Mouse (Mus musculus) neural tube, embryonic 14.5 days (tissue): ENCODE data around the gene Manba. TPM values are rescaled to one million over a fixed set of nuclear protein-coding genes. Genes with fewer than 3 reads are reported as not detected.

Experiments
- ATAC-seq: fragments of 200-750 bp; cut with Nextera tagmentation; 2 replicates; pipeline ENCODE4 v1.8.0; 2017; ENCODE audit warnings: low read depth, mild to moderate bottlenecking, moderate TSS enrichment, moderate library complexity
- H3K27ac ChIP-seq: fragments of 300-500 bp; sonication (generic); 2 replicates; pipeline ENCODE4 v1.5.1; 2014; ENCODE audit warnings: low read depth, mild to moderate bottlenecking, control low read depth, low read length, moderate library complexity, mixed read lengths
- H3K27me3 ChIP-seq: fragments of 300-500 bp; sonication (generic); 2 replicates; pipeline ENCODE4 v1.6.1; 2014; ENCODE audit warnings: low read length; ENCODE audit not compliant: control insufficient read depth, insufficient read depth
- H3K36me3 ChIP-seq: fragments of 300-500 bp; sonication (generic); 2 replicates; pipeline ENCODE4 v1.6.1; 2014; ENCODE audit warnings: low read length, mixed read lengths; ENCODE audit not compliant: control insufficient read depth, insufficient read depth
- H3K4me1 ChIP-seq: fragments of 300-500 bp; sonication (generic); 2 replicates; pipeline ENCODE4 v1.6.1; 2014; ENCODE audit warnings: low read length; ENCODE audit not compliant: control insufficient read depth, insufficient read depth
- H3K4me2 ChIP-seq: fragments of 300-500 bp; sonication (generic); 2 replicates; pipeline ENCODE4 v1.6.1; 2014; ENCODE audit warnings: mild to moderate bottlenecking, low read depth, low read length, control low read depth
- H3K4me3 ChIP-seq: fragments of 300-500 bp; sonication (generic); 2 replicates; pipeline ENCODE4 v1.5.1; 2014; ENCODE audit warnings: low read depth, low read length, control low read depth, mixed read lengths
- H3K9ac ChIP-seq: fragments of 300-500 bp; sonication (generic); replicated peaks from 2 replicates; pipeline ENCODE4 v1.6.1; 2014; ENCODE audit warnings: low read depth, mild to moderate bottlenecking, control low read depth, low read length, mixed read lengths
- H3K9me3 ChIP-seq: fragments of 300-500 bp; sonication (generic); 2 replicates; pipeline ENCODE4 v1.6.1; 2016; ENCODE audit warnings: low read length; ENCODE audit not compliant: control insufficient read depth
- WGBS: fragments of 180-500 bp; shearing (Covaris S2); extraction: QIAGEN DNeasy Blood & Tissue Kit; methylation state at CpG from one replicate; pipeline ENCODE4 v1.1.7; 2014; 5-methylcytosine and 5-hydroxymethylcytosine counted together
- polyA plus RNA-seq: library from polyadenylated mRNA; unstranded; fragments of >200 nt; fragmentation: Nextera tagmentation; extraction: Ambion mirVana; gene quantifications from 2 replicates; pipeline ENCODE4 v1.2.1, GENCODE M21; 2014

The Manba gene
- polyA plus RNA-seq, 1 experiment from 2014 or later: 6.5 TPM

DNA sequence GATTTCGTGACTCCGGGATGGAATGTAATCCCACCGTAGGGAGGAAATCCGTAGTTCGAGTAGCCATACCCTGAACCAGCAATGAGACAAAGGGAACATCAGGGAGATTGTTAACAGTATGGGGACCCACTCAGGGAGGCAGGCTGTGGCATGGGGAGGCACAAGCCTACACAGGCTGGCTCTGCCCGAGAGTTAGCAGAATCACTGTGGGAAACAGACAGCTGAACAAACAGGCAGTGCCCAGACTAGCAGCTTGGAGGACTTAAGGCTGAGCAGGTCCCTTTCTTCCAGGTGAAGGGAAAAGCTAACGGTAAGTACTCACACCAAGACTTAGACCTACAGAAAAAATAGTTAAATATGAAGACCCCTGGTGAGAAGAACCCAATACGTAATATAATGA is 121.2 kb downstream of the Manba start:
- WGBS: 89% methylated on average over 8 of the region's 8 CpGs
- no peak overlapping the region for H3K4me3 ChIP-seq
- H3K27me3 ChIP-seq: no peaks in the 10 kb centered on the region
- no peak overlapping the region for H3K9ac ChIP-seq
- no peaks in the 10 kb centered on the region for H3K9me3 ChIP-seq
- H3K4me2 ChIP-seq: no peak overlapping the region
- ATAC-seq: no peak
- peaks cover 19% of the 10 kb centered on the region for H3K36me3 ChIP-seq
- H3K27ac ChIP-seq: no peak overlapping the region
- H3K4me1 ChIP-seq: no peaks in the 10 kb centered on the region

DNA sequence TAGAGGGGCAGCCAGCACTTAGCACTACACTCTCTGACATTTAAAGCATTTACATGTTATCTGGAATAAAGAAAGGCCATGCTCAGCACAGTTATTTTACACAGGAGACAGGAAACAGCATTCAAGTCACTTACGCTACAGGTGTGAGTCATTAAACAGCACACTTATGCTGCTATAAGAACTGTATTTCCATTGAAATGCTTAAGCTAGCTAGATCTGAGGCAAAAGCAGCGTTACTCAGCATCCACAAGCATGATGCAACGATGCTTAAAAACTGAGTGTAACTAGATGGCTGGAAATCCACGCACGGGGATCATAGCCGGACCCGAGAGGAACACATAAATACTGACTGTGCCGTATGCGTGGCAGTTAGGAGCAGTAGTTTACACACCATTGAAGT is 121.6 kb downstream of the Manba start:
- Histone ChIP-seq H3K4me1 (no peaks in the 10 kb centered on the region), H3K4me2 (no peak overlapping the region), H3K27me3 (no peaks in the 10 kb centered on the region), H3K4me3 (no peak overlapping the region), H3K9me3 (no peaks in the 10 kb centered on the region), H3K27ac (no peak overlapping the region), H3K36me3 (peaks cover 19% of the 10 kb centered on the region), H3K9ac (no peak overlapping the region)
- ATAC-seq: no peak
- WGBS: 83% methylated on average over 9 of the region's 9 CpGs

DNA sequence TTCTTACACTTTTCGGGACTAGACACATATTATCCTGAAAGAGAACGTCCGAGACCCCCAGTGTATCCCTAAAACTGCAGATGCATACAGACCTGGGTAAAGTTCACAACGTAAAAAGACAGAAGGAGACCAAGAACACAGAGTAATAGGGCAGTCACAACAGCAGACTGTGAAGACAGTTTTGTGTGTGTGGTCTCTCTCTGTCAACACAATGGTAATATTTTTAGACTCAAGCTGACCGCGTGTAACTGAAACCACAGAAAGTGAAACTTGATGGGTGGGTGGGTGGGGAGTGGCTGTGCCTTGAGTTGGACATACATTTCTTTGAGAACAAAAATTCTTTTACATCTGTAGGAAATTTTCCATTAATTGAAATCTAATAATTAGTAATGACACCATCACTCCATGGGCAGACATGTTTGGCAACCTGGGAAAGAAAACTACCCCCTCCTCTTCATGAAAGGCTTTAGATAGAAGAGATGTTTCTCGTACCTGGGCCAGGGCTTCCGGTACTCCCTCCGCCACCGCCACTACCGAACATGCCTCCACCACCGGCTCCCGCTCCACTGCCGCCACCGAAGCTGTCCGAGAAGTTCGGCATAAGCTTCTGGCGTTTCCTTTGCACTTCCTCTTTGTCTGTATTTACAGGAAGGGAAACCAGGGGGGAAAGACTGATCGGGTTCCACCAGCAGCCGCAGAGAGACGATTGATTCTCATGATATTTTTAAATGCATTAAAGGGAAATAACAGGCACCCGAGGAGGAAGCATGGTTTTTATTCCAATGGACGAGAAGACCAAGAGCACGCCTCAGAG is 122.5 kb downstream of the Manba start:
- Histone ChIP-seq H3K27me3 (no peaks in the 10 kb centered on the region), H3K27ac (no peak overlapping the region), H3K4me3 (no peak overlapping the region), H3K9ac (no peak overlapping the region), H3K4me2 (no peak overlapping the region), H3K9me3 (no peaks in the 10 kb centered on the region), H3K4me1 (no peaks in the 10 kb centered on the region), H3K36me3 (peaks cover 14% of the 10 kb centered on the region)
- 90% methylated on average over 24 of the region's 24 CpGs for WGBS
- ATAC-seq: no peak

GRCm38 (mm10) chr3:135610221-135610620 is 124.8 kb downstream of the Manba start:
- Histone ChIP-seq H3K4me3 (no peak overlapping the region), H3K4me2 (no peak overlapping the region), H3K27ac (no peak overlapping the region), H3K9me3 (no peaks in the 10 kb centered on the region), H3K36me3 (peaks cover 10% of the 10 kb centered on the region), H3K9ac (no peak overlapping the region), H3K27me3 (no peaks in the 10 kb centered on the region), H3K4me1 (no peaks in the 10 kb centered on the region)
- WGBS: 40% methylated on average over 3 of the region's 3 CpGs
- ATAC-seq: peak; percentile 79

DNA sequence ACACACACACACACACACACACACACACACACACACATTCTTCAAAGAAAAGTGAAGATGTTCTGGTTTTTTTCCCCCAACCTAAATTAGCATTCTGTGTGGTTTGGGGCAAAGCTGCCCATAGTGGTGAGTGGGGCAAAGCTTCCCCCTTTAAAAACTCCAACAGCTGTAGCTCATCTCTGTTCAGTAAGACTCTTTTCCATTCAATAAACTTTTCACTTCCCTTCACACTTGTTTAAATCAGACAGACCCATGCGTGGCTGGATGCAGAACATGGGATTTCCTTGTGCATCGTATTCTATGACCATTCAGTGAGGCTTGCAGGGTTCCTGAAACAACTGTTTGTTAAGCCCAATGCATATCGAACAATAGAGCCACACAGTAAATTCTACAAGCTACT is 129.0 kb downstream of the Manba start:
- Histone ChIP-seq H3K4me2 (no peak overlapping the region), H3K27me3 (no peaks in the 10 kb centered on the region), H3K4me3 (no peak overlapping the region), H3K36me3 (peaks cover 16% of the 10 kb centered on the region), H3K9ac (no peak overlapping the region), H3K4me1 (no peaks in the 10 kb centered on the region), H3K9me3 (no peaks in the 10 kb centered on the region), H3K27ac (no peak overlapping the region)
- WGBS: 78% methylated on average over 3 of the region's 3 CpGs
- ATAC-seq: no peak

GRCm38 (mm10) chr3:135616730-135617129 is 131.3 kb downstream of the Manba start:
- no peaks in the 10 kb centered on the region for H3K4me1 ChIP-seq
- peaks cover 16% of the 10 kb centered on the region for H3K36me3 ChIP-seq
- WGBS: 90% methylated on average over 7 of the region's 7 CpGs
- H3K27me3 ChIP-seq: no peaks in the 10 kb centered on the region
- ATAC-seq: no peak
- H3K9ac ChIP-seq: no peak overlapping the region
- H3K9me3 ChIP-seq: no peaks in the 10 kb centered on the region
- H3K4me3 ChIP-seq: no peak overlapping the region
- no peak overlapping the region for H3K27ac ChIP-seq
- H3K4me2 ChIP-seq: no peak overlapping the region

Other genes starting within 250 kb of the Manba start
- 2.2 and 4.5 TPM in 2 replicates for gene Bdh2, start 204.4 kb upstream of the Manba start, polyA plus RNA-seq
- 3.0 and 3.8 TPM in 2 replicates for gene Slc9b2, start 177.9 kb upstream of the Manba start, polyA plus RNA-seq
- gene Slc9b1, start 137.6 kb upstream of the Manba start, polyA plus RNA-seq: 0.17 TPM in 1 of 2 replicates, not detected in the other
- gene Cisd2, start 61.7 kb upstream of the Manba start, polyA plus RNA-seq: 71.2 and 71.8 TPM in 2 replicates
- gene Ube2d3, start 47.5 kb upstream of the Manba start, polyA plus RNA-seq: 379 and 446 TPM in 2 replicates
- 8.5 and 9.6 TPM in 2 replicates for gene Nfkb1, start 205.9 kb downstream of the Manba start, polyA plus RNA-seq